Mouse (Mus musculus) embryonic facial prominence, embryonic 10.5 days (tissue): ENCODE measurements around the gene Aff2. TPM values are rescaled to one million over a fixed set of nuclear protein-coding genes. Genes with fewer than 3 reads are reported as not detected.

Experiments
- DNase-seq: peaks from one replicate; pipeline ENCODE4 v3.0.0-alpha.2; 2017; ENCODE audit warnings: low spot score
- H3K27ac ChIP-seq: fragments of 300-500 bp; sonication (generic); replicated peaks from 2 replicates; pipeline ENCODE4 v1.5.1; 2016; ENCODE audit warnings: mild to moderate bottlenecking
- H3K27me3 ChIP-seq: fragments of 300-500 bp; sonication (generic); replicated peaks from 2 replicates; pipeline ENCODE4 v1.6.1; 2016; ENCODE audit warnings: low read depth, mild to moderate bottlenecking; ENCODE audit not compliant: poor library complexity, severe bottlenecking
- H3K36me3 ChIP-seq: fragments of 300-500 bp; sonication (generic); replicated peaks from 2 replicates; pipeline ENCODE4 v1.6.1; 2016; ENCODE audit warnings: mild to moderate bottlenecking, moderate library complexity
- H3K4me1 ChIP-seq: fragments of 300-500 bp; sonication (generic); 2 replicates; pipeline ENCODE4 v1.6.1; 2016
- H3K4me3 ChIP-seq: fragments of 300-500 bp; sonication (generic); 2 replicates; pipeline ENCODE4 v1.5.1; 2016; ENCODE audit warnings: mild to moderate bottlenecking, moderate library complexity
- H3K9me3 ChIP-seq: fragments of 300-500 bp; sonication (generic); 2 replicates; pipeline ENCODE4 v1.6.1; 2016; ENCODE audit warnings: mild to moderate bottlenecking
- WGBS: fragments of 180-500 bp; shearing (Covaris S2); methylation state at CpG from one replicate; pipeline ENCODE4 v1.1.7; 2016; 5-methylcytosine and 5-hydroxymethylcytosine counted together
- polyA plus RNA-seq: library from polyadenylated mRNA; unstranded; fragments of >200 nt; fragmentation: Nextera tagmentation; extraction: Ambion mirVana; gene quantifications from 2 replicates; pipeline ENCODE4 v1.2.1, GENCODE M21; 2016

Aff2 gene
- polyA plus RNA-seq, 1 experiment from 2014 or later = 6.4 TPM

GRCm38 (mm10) chrX:69502061-69502460 lies 142.0 kb downstream of the Aff2 start:
- Histone ChIP-seq H3K9me3 (no peaks in the 10 kb centered on the region), H3K27ac (no peak overlapping the region), H3K4me1 (no peaks in the 10 kb centered on the region), H3K27me3 (no peaks in the 10 kb centered on the region), H3K36me3 (no peaks in the 10 kb centered on the region), H3K4me3 (no peak overlapping the region)
- 82% methylated on average over 3 of the region's 3 CpGs for WGBS
- DNase-seq = no peak

GRCm38 (mm10) chrX:69518040-69518575 lies 158.0 kb downstream of the Aff2 start:
- WGBS = 71% methylated on average over 6 of the region's 6 CpGs
- Histone ChIP-seq H3K27me3 (no peaks in the 10 kb centered on the region), H3K4me3 (no peak overlapping the region), H3K36me3 (no peaks in the 10 kb centered on the region), H3K27ac (no peak overlapping the region), H3K9me3 (no peaks in the 10 kb centered on the region), H3K4me1 (no peaks in the 10 kb centered on the region)
- no peak for DNase-seq

GRCm38 (mm10) chrX:69540811-69541210 lies 180.7 kb downstream of the Aff2 start:
- DNase-seq = no peak
- no peaks in the 10 kb centered on the region for H3K27me3 ChIP-seq
- 82% methylated on average over 1 of the region's 1 CpGs for whole genome bisulfite sequencing
- no peaks in the 10 kb centered on the region for H3K4me1 ChIP-seq
- H3K4me3 ChIP-seq = no peak overlapping the region
- H3K36me3 ChIP-seq = no peaks in the 10 kb centered on the region
- no peak overlapping the region for H3K27ac ChIP-seq
- no peaks in the 10 kb centered on the region for H3K9me3 ChIP-seq

GRCm38 (mm10) chrX:69579903-69580459 lies 219.9 kb downstream of the Aff2 start:
- 90% methylated on average over 2 of the region's 2 CpGs for WGBS
- Histone ChIP-seq H3K27me3 (no peaks in the 10 kb centered on the region), H3K36me3 (no peaks in the 10 kb centered on the region), H3K27ac (no peak overlapping the region), H3K4me3 (no peak overlapping the region), H3K4me1 (no peaks in the 10 kb centered on the region), H3K9me3 (no peaks in the 10 kb centered on the region)
- no peak for DNase-seq

GRCm38 (mm10) chrX:69608793-69609192 lies 248.7 kb downstream of the Aff2 start:
- DNase-seq = peak; percentile 10
- no peak overlapping the region for H3K27ac ChIP-seq
- no peak overlapping the region for H3K4me3 ChIP-seq
- no peaks in the 10 kb centered on the region for H3K36me3 ChIP-seq
- H3K4me1 ChIP-seq = no peaks in the 10 kb centered on the region
- H3K27me3 ChIP-seq = no peaks in the 10 kb centered on the region
- H3K9me3 ChIP-seq = no peaks in the 10 kb centered on the region

GRCm38 (mm10) chrX:69663038-69663437 lies 302.9 kb downstream of the Aff2 start:
- 86% methylated on average over 2 of the region's 2 CpGs for WGBS
- Histone ChIP-seq H3K9me3 (no peaks in the 10 kb centered on the region), H3K4me1 (no peaks in the 10 kb centered on the region), H3K27ac (no peak overlapping the region), H3K27me3 (no peaks in the 10 kb centered on the region), H3K4me3 (no peak overlapping the region), H3K36me3 (no peaks in the 10 kb centered on the region)
- DNase-seq = no peak

- no peak for DNase-seq
- 64% methylated on average over 3 of the region's 3 CpGs for whole genome bisulfite sequencing
- H3K27ac ChIP-seq = no peak overlapping the region
Measured at GRCm38 (mm10) chrX:69666145-69666677, 306.1 kb downstream of the Aff2 start.

GRCm38 (mm10) chrX:69675691-69676090 lies 315.6 kb downstream of the Aff2 start:
- no peaks in the 10 kb centered on the region for H3K9me3 ChIP-seq

More at GRCm38 (mm10) chrX:69666145-69666677, 306.1 kb downstream of the Aff2 start:
- Histone ChIP-seq H3K4me3 (no peak overlapping the region), H3K27me3 (no peaks in the 10 kb centered on the region), H3K36me3 (no peaks in the 10 kb centered on the region), H3K4me1 (no peaks in the 10 kb centered on the region), H3K9me3 (no peaks in the 10 kb centered on the region)

GRCm38 (mm10) chrX:69698840-69699239 lies 338.7 kb downstream of the Aff2 start:
- Histone ChIP-seq H3K9me3 (no peaks in the 10 kb centered on the region), H3K4me1 (no peaks in the 10 kb centered on the region), H3K36me3 (no peaks in the 10 kb centered on the region), H3K4me3 (no peak overlapping the region), H3K27me3 (no peaks in the 10 kb centered on the region), H3K27ac (no peak overlapping the region)
- WGBS = 78% methylated on average over 4 of the region's 4 CpGs
- no peak for DNase-seq

More at GRCm38 (mm10) chrX:69675691-69676090, 315.6 kb downstream of the Aff2 start:
- Histone ChIP-seq H3K4me3 (no peak overlapping the region), H3K27ac (no peak overlapping the region), H3K4me1 (no peaks in the 10 kb centered on the region), H3K36me3 (no peaks in the 10 kb centered on the region), H3K27me3 (no peaks in the 10 kb centered on the region)
- 97% methylated on average over 1 of the region's 1 CpGs for WGBS
- DNase-seq = no peak

- Histone ChIP-seq H3K4me3 (no peak overlapping the region), H3K27ac (no peak overlapping the region), H3K9me3 (no peaks in the 10 kb centered on the region), H3K4me1 (no peaks in the 10 kb centered on the region), H3K36me3 (no peaks in the 10 kb centered on the region), H3K27me3 (no peaks in the 10 kb centered on the region)
- 43% methylated on average over 3 of the region's 3 CpGs for WGBS
- DNase-seq = no peak
Measured at GRCm38 (mm10) chrX:69738972-69739371, 378.9 kb downstream of the Aff2 start.

GRCm38 (mm10) chrX:69744962-69745597 lies 385.0 kb downstream of the Aff2 start:
- no peaks in the 10 kb centered on the region for H3K36me3 ChIP-seq
- H3K4me3 ChIP-seq = no peak overlapping the region
- no peak for DNase-seq
- no peaks in the 10 kb centered on the region for H3K27me3 ChIP-seq
- H3K4me1 ChIP-seq = no peaks in the 10 kb centered on the region
- H3K9me3 ChIP-seq = no peaks in the 10 kb centered on the region
- H3K27ac ChIP-seq = no peak overlapping the region
- 38% methylated on average over 3 of the region's 3 CpGs for WGBS

GRCm38 (mm10) chrX:69801890-69802439 lies 441.9 kb downstream of the Aff2 start:
- no peaks in the 10 kb centered on the region for H3K9me3 ChIP-seq
- H3K36me3 ChIP-seq = no peaks in the 10 kb centered on the region
- H3K27ac ChIP-seq = no peak overlapping the region
- 90% methylated on average over 2 of the region's 2 CpGs for WGBS
- H3K27me3 ChIP-seq = no peaks in the 10 kb centered on the region
- no peak overlapping the region for H3K4me3 ChIP-seq
- no peaks in the 10 kb centered on the region for H3K4me1 ChIP-seq
- no peak for DNase-seq

GRCm38 (mm10) chrX:69802481-69802880 lies 442.4 kb downstream of the Aff2 start:
- no peaks in the 10 kb centered on the region for H3K4me1 ChIP-seq
- H3K27ac ChIP-seq = no peak overlapping the region
- 85% methylated on average over 3 of the region's 3 CpGs for WGBS
- no peaks in the 10 kb centered on the region for H3K36me3 ChIP-seq
- no peak for DNase-seq
- no peaks in the 10 kb centered on the region for H3K9me3 ChIP-seq
- H3K4me3 ChIP-seq = no peak overlapping the region
- H3K27me3 ChIP-seq = no peaks in the 10 kb centered on the region
